Mouse (Mus musculus): ENCODE data around the gene Cyth1.

DNA sequence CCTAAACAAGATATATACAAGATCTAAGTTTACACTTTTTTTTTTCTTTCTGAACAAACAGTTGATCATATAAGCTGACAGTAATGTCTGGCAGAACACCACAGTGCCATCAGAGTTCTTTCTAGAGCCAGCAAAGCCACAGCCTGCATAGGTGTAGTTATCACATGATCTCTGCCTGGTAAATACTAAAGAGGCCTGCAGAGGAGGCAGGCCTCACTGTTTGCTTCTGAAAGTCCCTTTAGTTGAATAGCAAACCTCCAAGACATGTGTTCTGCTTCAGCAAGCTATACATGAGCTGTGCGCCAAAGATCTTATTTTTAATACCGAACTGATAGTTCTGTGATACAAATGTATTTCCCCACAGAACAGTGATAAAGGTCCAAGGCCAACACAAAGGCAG, 3.3 kb downstream of the Cyth1 start:
- TF ChIP-seq GATA1 (IDR thresholded peaks at IDR 0.05; ENCODE audit: borderline replicate concordance, low read length) (no peak), FLI1 (IDR thresholded peaks at IDR 0.05; ENCODE audit: low read length) (no peak)
